Mouse (Mus musculus) lung, embryonic 15.5 days (tissue): ENCODE measurements around the gene Tmem208. TPM values are rescaled to one million over a fixed set of nuclear protein-coding genes. Genes with fewer than 3 reads are reported as not detected.

Experiments used
- ATAC-seq: fragments of 200-750 bp; cut with Nextera tagmentation; 2 replicates; pipeline ENCODE4 v1.8.0; 2017; ENCODE audit warnings: moderate number of reproducible peaks, borderline replicate concordance; ENCODE audit not compliant: low FRiP score, low TSS enrichment; ENCODE audit errors: extremely low read depth
- H3K27ac ChIP-seq: fragments of 300-500 bp; sonication (generic); 2 replicates; pipeline ENCODE4 v1.5.1; 2015; ENCODE audit warnings: moderate library complexity, mild to moderate bottlenecking, inconsistent platforms
- H3K27me3 ChIP-seq: fragments of 300-500 bp; sonication (generic); 2 replicates; pipeline ENCODE4 v1.6.1; 2015; ENCODE audit warnings: inconsistent platforms
- H3K36me3 ChIP-seq: fragments of 300-500 bp; sonication (generic); 2 replicates; pipeline ENCODE4 v1.6.1; 2015; ENCODE audit warnings: inconsistent platforms
- H3K4me1 ChIP-seq: fragments of 300-500 bp; sonication (generic); 2 replicates; pipeline ENCODE4 v1.6.1; 2015; ENCODE audit warnings: inconsistent platforms
- H3K4me2 ChIP-seq: fragments of 300-500 bp; sonication (generic); 2 replicates; pipeline ENCODE4 v1.6.1; 2015; ENCODE audit warnings: inconsistent platforms, mild to moderate bottlenecking, moderate library complexity
- H3K4me3 ChIP-seq: fragments of 300-500 bp; sonication (generic); 2 replicates; pipeline ENCODE4 v1.5.1; 2015; ENCODE audit warnings: mild to moderate bottlenecking, inconsistent platforms
- H3K9ac ChIP-seq: fragments of 300-500 bp; sonication (generic); 2 replicates; pipeline ENCODE4 v1.6.1; 2015; ENCODE audit warnings: inconsistent platforms
- H3K9me3 ChIP-seq: fragments of 300-500 bp; sonication (generic); 2 replicates; pipeline ENCODE4 v1.6.1; 2016; ENCODE audit warnings: inconsistent platforms
- WGBS: fragments of 180-500 bp; shearing (Covaris S2); methylation state at CpG from one replicate; pipeline ENCODE4 v1.1.7; 2015; 5-methylcytosine and 5-hydroxymethylcytosine counted together
- polyA plus RNA-seq: library from polyadenylated mRNA; unstranded; fragments of >200 nt; fragmentation: Nextera tagmentation; extraction: Ambion mirVana; gene quantifications from 2 replicates; pipeline ENCODE4 v1.2.1, GENCODE M21; 2015

Gene Tmem208
- polyA plus RNA-seq, 1 experiment from 2014 or later: 116 TPM

DNA sequence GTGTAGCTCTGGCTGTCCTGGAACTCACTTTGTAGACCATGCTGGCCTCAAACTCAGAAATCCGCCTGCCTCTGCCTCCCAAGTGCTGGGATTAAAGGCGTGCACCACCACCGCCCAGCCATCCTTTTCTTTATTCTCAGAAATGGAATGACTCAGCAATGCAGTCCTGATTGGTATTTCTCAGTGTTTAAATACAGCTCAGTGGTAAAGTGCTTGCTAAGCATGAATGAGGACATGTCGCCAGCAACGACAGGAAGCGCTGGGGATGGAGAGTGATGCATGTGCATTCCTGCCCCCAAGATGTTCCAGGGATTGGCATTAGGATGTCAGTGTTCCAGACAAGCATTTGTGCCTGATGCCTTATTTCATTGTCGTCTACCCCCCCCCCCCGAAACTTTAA, 22.8 kb upstream of the Tmem208 start:
- Histone ChIP-seq H3K36me3 (peaks cover 56% of the 10 kb centered on the region), H3K27me3 (no peaks in the 10 kb centered on the region), H3K9ac (no peak overlapping the region), H3K4me1 (peaks cover 42% of the 10 kb centered on the region), H3K4me3 (no peak overlapping the region), H3K9me3 (no peaks in the 10 kb centered on the region), H3K4me2 (no peak overlapping the region), H3K27ac (no peak overlapping the region)
- 74% methylated on average over 8 of the region's 8 CpGs for WGBS
- ATAC-seq: no peak

DNA sequence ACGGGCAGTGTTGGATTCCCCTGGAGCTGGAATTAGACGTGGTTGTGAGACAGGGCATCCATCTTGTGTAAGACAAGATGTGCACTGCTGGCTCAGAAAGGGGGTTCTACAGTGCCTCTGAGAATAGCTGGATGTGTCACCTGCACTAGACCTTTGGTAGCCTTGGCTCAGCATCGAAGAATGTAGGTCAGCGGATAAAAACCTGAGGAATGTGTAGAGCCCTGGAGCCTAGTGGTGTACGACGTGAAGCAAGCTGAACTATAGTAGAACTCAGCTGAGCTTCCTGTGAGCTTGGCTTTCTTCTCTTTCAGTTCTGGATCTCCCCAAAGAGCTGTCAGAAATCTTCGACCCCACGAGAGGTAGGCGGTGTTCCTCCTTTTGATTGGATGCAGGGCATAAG, 22.3 kb upstream of the Tmem208 start:
- Histone ChIP-seq H3K4me3 (no peak overlapping the region), H3K27me3 (no peaks in the 10 kb centered on the region), H3K9me3 (no peaks in the 10 kb centered on the region), H3K36me3 (peaks cover 61% of the 10 kb centered on the region), H3K4me2 (no peak overlapping the region), H3K9ac (no peak overlapping the region), H3K27ac (peak overlapping the region; percentile 47; the same call in 1 of the 2 replicates), H3K4me1 (peaks cover 37% of the 10 kb centered on the region)
- WGBS: 65% methylated on average over 9 of the region's 9 CpGs
- ATAC-seq: no peak

DNA sequence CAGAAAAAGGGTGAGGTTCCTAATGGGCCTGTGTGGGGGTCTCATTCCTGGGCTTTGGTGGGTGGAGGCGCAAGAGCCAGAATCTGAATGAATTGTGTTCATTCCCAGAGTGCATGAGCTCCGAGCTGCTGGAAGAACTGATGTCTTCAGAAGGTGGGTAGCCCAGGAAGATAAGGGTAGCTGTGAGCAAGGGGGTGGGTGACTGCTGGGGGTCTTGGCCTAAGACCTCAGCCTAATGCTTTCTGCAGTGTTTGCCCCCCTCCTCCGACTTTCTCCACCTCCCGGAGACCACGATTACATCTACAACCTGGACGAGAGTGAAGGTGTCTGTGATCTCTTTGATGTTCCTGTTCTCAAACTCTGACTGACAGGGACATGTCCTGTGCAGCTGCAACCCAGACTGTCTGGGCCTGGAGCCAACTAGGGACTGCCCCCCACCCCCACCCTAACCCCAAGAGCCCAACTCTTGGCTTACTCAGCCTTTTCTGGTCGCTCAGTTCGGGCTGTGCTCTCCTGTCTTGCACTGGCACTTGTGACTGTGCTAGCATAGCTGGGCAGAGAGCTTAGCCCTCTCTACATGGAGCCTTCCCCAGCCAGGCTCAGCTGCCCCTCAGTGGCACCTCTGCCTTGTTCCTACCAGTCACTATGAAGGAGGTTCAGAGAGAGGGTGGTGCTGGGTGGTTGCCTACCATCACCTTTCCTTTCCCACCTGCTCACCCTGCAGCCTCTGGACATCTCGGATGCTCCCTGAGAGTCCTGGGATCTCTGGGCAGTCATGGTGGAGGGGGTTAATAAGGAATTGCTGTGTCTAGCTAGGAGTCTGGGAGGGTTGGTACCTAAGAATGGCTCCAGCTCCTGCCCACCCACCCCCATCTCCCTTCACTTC, 21.6 kb upstream of the Tmem208 start:
- Histone ChIP-seq H3K4me3 (no peak overlapping the region), H3K27me3 (no peaks in the 10 kb centered on the region), H3K4me2 (no peak overlapping the region), H3K9me3 (no peaks in the 10 kb centered on the region), H3K27ac (peak overlapping the region; percentile 89), H3K4me1 (peaks cover 31% of the 10 kb centered on the region), H3K9ac (no peak overlapping the region), H3K36me3 (peaks cover 66% of the 10 kb centered on the region)
- peak; percentile 10; the same call in 1 of the 2 replicates for ATAC-seq
- WGBS: 34% methylated on average over 9 of the region's 9 CpGs

DNA sequence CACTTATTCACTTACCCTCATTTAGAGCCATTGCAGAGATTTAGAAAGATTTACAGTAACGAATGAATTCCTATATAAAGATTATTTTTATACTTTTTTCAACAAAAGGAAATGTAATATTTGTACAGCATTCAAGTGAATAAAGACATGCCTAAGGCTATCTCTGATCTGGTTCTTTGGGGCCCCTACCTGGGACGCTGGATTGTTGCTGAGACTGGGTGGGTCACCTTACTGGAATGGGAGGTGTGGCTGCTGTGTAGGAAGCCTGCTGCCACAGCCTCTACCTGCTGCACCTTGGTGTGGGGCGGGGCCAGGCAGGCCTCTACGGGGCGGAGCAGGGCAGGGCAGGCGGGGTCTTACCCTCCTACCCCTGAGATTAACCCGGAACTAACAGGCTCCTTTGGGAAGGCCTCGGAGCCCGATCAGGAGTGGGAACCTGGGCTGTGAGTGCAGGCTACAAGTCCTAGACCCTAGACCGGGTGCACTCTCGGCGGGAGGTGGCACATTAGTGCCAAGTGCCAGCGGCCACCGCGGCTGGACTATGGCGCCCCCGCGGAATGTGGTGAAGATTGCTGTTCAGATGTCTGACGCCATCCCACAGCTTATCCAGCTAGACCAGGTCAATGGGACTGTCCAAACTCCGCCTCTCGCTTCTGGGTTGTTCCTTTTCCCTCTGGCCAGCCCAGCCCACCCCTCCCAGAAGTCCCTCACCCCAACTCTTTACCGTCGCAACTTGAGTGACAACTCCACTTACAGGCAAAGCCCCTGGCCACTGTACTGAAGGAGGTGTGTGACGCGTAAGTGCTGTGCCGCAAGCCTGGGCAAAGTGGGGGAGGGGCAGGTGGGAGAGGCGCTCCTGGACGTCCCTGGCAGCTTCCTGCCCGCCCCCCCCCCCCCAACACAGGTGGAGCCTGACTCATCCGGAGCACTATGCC, 20.7 kb upstream of the Tmem208 start, which contains the start of gene Elmo3:
Gene Elmo3, plus strand, starts transcription at position 391 of the 935 bp plus-strand sequence.
- peaks cover 60% of the 10 kb centered on the region for H3K36me3 ChIP-seq
- peak within 1 kb of the TSS; percentile 44 for H3K4me3 ChIP-seq
- peak within 1 kb of the TSS; percentile 58 for H3K9ac ChIP-seq
- no peaks in the 10 kb centered on the region for H3K27me3 ChIP-seq
- H3K9me3 ChIP-seq: no peaks in the 10 kb centered on the region
- ATAC-seq: peak; percentile 81
- peaks cover 27% of the 10 kb centered on the region for H3K4me1 ChIP-seq
- WGBS: 5% methylated on average over 28 of the region's 30 CpGs
- peak within 1 kb of the TSS; percentile 89 for H3K27ac ChIP-seq
- peak within 1 kb of the TSS; percentile 73 for H3K4me2 ChIP-seq

DNA sequence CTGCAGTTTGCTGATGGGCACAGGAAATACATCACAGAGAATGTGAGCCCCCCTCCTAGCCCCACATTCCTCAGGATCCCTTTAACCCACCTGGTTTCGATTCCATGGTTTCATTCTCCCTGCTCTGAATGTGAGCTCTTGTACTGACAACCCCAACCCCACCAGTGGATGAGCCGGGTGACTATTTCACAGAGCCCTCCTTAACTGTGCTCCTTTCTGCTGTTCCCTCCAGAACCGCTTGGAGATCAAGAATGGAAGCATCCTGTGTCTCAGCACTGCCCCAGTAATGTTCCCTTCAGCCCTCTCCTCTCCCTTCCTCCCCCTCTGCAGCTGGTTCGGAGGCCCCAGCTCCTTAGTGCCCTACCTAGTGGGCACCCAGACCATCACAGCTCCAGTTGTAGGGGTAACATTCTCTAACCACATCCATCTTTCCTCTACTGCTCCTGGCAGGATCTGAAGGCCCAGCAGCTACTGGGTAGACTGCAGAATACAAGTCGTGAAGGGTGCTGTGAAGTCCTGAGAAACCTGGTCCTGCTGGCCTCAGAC, 19.9 kb upstream of the Tmem208 start:
- Histone ChIP-seq H3K9me3 (no peaks in the 10 kb centered on the region), H3K4me3 (peak overlapping the region; percentile 44), H3K27ac (peak overlapping the region; percentile 89), H3K36me3 (peaks cover 53% of the 10 kb centered on the region), H3K27me3 (no peaks in the 10 kb centered on the region), H3K9ac (peak overlapping the region; percentile 58), H3K4me1 (peaks cover 27% of the 10 kb centered on the region), H3K4me2 (peak overlapping the region; percentile 73)
- WGBS: 26% methylated on average over 5 of the region's 5 CpGs
- ATAC-seq: peak; percentile 37

DNA sequence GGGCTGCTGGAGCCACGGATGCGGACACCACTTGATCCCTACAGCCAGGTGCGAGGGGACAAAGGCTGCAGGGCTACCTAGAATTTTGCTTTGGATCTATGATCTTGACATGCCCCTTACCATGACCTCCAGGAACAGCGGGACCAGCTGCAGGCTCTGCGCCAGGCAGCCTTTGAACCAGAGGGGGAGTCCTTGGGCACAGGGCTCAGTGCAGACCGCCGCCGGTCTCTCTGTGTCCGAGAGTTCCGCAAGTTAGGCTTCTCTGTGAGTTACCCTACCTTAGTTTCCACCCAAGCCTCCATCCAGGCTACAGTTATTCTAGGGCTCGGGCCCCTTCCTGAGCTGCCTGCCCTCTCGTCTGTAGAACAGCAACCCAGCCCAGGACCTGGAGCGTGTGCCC, 18.5 kb upstream of the Tmem208 start:
- H3K36me3 ChIP-seq: peaks cover 54% of the 10 kb centered on the region
- no peak overlapping the region for H3K27ac ChIP-seq
- no peak for ATAC-seq
- H3K27me3 ChIP-seq: no peaks in the 10 kb centered on the region
- no peak overlapping the region for H3K4me2 ChIP-seq
- H3K4me1 ChIP-seq: peaks cover 27% of the 10 kb centered on the region
- no peak overlapping the region for H3K4me3 ChIP-seq
- H3K9ac ChIP-seq: no peak overlapping the region
- no peaks in the 10 kb centered on the region for H3K9me3 ChIP-seq
- 95% methylated on average over 13 of the region's 13 CpGs for WGBS

DNA sequence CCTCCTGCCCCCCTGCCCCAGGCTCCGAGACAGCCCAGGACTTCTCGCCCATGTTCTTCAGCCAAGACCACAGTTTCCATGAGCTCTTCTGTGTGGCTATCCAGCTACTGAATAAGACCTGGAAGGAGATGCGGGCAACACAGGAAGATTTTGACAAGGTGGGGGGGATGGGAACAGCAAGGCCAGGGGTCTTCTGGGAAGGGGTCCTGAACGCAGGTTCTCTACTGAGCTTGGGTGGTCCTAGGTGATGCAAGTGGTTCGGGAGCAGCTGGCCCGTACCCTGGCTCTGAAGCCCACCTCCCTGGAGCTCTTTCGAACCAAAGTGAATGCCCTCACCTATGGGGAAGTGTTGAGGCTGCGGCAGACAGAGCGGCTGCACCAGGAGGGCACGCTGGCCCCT, 17.7 kb upstream of the Tmem208 start:
- H3K9ac ChIP-seq: no peak overlapping the region
- H3K27ac ChIP-seq: no peak overlapping the region
- H3K4me3 ChIP-seq: no peak overlapping the region
- peaks cover 27% of the 10 kb centered on the region for H3K4me1 ChIP-seq
- H3K4me2 ChIP-seq: no peak overlapping the region
- H3K36me3 ChIP-seq: peaks cover 56% of the 10 kb centered on the region
- WGBS: 90% methylated on average over 10 of the region's 10 CpGs
- no peaks in the 10 kb centered on the region for H3K9me3 ChIP-seq
- H3K27me3 ChIP-seq: no peaks in the 10 kb centered on the region
- ATAC-seq: no peak

DNA sequence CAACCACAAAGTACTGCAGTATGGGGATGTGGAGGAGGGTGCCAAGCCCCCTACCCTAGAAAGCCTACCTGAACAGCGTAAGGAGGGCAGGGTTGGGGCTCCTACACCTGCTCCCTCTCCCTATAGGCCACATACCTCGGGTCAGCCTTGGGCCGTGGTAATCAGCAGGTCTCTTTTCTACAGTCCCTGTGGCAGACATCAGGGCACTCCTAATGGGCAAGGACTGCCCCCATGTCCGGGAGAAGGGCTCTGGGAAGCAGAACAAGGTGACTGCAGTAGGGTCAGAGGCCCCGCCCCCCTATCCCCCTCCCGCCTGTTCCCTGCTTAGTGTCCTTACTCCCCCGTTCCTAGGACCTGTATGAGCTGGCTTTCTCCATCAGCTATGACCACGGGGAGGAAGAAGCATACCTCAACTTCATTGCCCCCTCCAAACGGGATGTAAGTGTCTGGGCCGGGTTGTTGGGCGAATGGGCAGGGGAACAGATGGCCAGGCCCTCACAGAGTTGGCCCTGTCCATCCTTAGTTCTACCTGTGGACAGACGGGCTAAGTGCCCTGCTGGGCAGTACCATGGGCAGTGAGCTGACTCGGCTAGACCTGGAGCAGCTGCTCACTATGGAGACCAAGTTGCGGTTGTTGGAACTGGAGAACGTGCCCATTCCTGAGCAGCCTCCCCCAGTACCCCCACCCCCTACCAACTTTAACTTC, 16.9 kb upstream of the Tmem208 start:
- Histone ChIP-seq H3K27ac (no peak overlapping the region), H3K4me1 (peaks cover 22% of the 10 kb centered on the region), H3K4me3 (no peak overlapping the region), H3K27me3 (no peaks in the 10 kb centered on the region), H3K4me2 (no peak overlapping the region), H3K9ac (no peak overlapping the region), H3K9me3 (no peaks in the 10 kb centered on the region), H3K36me3 (peaks cover 60% of the 10 kb centered on the region)
- 75% methylated on average over 15 of the region's 15 CpGs for WGBS
- no peak for ATAC-seq

DNA sequence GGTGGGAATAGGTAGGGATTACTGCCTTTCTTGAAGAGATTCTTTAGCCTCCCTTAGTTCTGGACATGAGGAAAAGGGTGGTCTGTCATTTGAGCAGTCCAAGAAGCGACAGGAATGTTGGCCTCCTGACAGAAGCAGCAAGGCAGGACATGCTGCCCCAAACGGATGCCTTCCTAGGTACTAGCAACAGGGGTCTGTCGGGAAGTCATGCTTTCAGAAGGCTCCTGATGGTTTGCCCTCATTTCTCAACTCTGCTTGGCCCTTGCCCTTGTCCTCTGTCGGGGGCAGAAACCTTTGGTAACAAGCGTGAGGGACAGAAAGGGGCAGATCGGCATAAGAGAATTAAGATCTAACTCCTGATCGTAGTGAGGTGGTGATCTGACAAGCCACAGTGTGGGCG, 16.0 kb upstream of the Tmem208 start:
- H3K4me2 ChIP-seq: no peak overlapping the region
- H3K4me3 ChIP-seq: no peak overlapping the region
- H3K27me3 ChIP-seq: no peaks in the 10 kb centered on the region
- ATAC-seq: no peak
- H3K36me3 ChIP-seq: peaks cover 59% of the 10 kb centered on the region
- 78% methylated on average over 8 of the region's 8 CpGs for WGBS
- no peak overlapping the region for H3K9ac ChIP-seq
- peaks cover 14% of the 10 kb centered on the region for H3K4me1 ChIP-seq
- no peaks in the 10 kb centered on the region for H3K9me3 ChIP-seq
- H3K27ac ChIP-seq: no peak overlapping the region

DNA sequence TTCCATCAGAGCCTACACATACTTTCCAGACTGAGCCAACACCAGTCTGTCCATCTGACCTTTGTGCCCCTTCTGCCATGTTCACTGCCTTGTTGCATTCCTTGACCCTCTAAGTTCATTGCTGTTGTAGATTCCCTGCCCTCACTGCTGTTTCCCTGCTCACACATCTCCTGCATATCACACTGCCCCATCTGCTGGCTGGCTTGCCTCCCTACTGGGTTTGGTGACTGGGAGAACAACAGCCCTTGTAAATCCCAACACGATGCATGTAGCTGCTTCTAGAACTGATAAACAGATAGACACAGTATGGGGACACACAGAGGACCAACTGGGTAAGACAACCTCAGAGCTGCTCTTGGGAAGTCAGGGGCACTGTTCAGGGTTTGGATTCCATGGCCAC, 14.4 kb upstream of the Tmem208 start:
- Histone ChIP-seq H3K9ac (no peak overlapping the region), H3K27me3 (no peaks in the 10 kb centered on the region), H3K27ac (no peak overlapping the region), H3K4me2 (no peak overlapping the region), H3K36me3 (peaks cover 65% of the 10 kb centered on the region), H3K4me1 (0 out of 2 replicates have a peak, but pooled peaks cover 3% of the 10 kb centered on the region), H3K9me3 (no peaks in the 10 kb centered on the region), H3K4me3 (no peak overlapping the region)
- 82% methylated on average over 1 of the region's 1 CpGs for WGBS
- ATAC-seq: no peak

DNA sequence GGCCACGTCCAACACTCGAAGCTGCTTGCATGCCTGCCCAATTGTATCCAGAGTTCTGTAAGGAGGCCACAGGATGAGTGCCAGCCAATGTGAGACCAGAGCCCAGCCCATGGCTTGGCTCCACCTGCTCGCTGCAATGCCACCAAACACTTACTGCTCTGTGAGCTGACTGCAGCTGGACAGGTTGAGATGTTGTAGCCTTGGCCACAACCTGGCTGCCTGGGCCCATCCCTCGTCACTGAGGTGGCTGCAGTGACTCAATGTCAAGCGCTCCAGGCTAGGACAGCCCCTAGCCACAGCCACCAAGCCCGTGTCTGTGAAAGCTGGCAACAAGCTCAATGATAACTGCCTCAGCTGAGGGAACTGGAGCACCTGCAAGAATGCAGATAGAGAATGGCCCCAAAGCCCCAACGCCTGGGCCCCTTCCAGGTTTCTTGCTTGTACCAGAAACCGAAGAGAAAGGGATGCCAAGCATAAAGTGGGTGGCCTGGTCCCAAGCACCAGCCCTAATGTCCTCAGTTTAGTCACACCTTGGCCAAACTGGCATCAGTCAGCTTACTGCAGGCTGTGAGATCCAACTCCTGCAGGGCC, 13.2 kb upstream of the Tmem208 start:
- H3K4me2 ChIP-seq: no peak overlapping the region
- no peaks in the 10 kb centered on the region for H3K9me3 ChIP-seq
- 86% methylated on average over 8 of the region's 8 CpGs for WGBS
- no peak for ATAC-seq
- H3K4me1 ChIP-seq: 0 out of 2 replicates have a peak, but pooled peaks cover 3% of the 10 kb centered on the region
- no peaks in the 10 kb centered on the region for H3K27me3 ChIP-seq
- no peak overlapping the region for H3K4me3 ChIP-seq
- H3K27ac ChIP-seq: no peak overlapping the region
- no peak overlapping the region for H3K9ac ChIP-seq
- H3K36me3 ChIP-seq: peaks cover 55% of the 10 kb centered on the region
